Mouse (Mus musculus) ES-E14 (cell line): ENCODE results near the gene 4930558K02Rik.

ENCODE experiments used
- HCFC1 ChIP-seq: IDR thresholded peaks from 2 replicates; pipeline ENCODE4 v1.6.1; 2012; ENCODE audit warnings: low read length, inconsistent platforms, borderline replicate concordance; ENCODE audit not compliant: insufficient read depth
- MAFK ChIP-seq: IDR thresholded peaks from 2 replicates; pipeline ENCODE4 v1.6.1; 2014; ENCODE audit warnings: mild to moderate bottlenecking, low read depth, low read length, inconsistent platforms; ENCODE audit not compliant: insufficient read depth
- ZC3H11A ChIP-seq: IDR thresholded peaks from 2 replicates; pipeline ENCODE4 v1.6.1; 2012; ENCODE audit warnings: low read depth, mild to moderate bottlenecking, inconsistent platforms, low read length, borderline replicate concordance
- ZNF384 ChIP-seq: IDR thresholded peaks from 2 replicates; pipeline ENCODE4 v1.6.1; 2012; ENCODE audit warnings: low read depth, low read length, inconsistent platforms

GRCm38 (mm10) chr1:161967936-161968335, 11.5 kb downstream of the 4930558K02Rik start:
- TF ChIP-seq MAFK (no peak), HCFC1 (no peak), ZC3H11A (no peak), ZNF384 (no peak)
